Mouse (Mus musculus) heart, adult 2 months (tissue): ENCODE results near the gene Lalba.

ENCODE experiments used
- CTCF ChIP-seq: fragments of 200-600 bp; IDR thresholded peaks from 2 replicates; pipeline ENCODE4 v1.8.1; 2022; ENCODE audit warnings: antibody characterized with exemption, mild to moderate bottlenecking, moderate library complexity
- EP300 ChIP-seq: fragments of 200-500 bp; IDR thresholded peaks from 2 replicates; pipeline ENCODE4 v1.6.1; 2011; ENCODE audit warnings: low read depth, low read length, control low read depth; ENCODE audit not compliant: insufficient read depth
- POLR2A ChIP-seq: fragments of 200-500 bp; IDR thresholded peaks from 2 replicates; pipeline ENCODE4 v1.6.1; 2011; ENCODE audit warnings: mild to moderate bottlenecking, low read depth, low read length, control low read depth; ENCODE audit not compliant: insufficient read depth

- no peak for TF ChIP-seq CTCF
- TF ChIP-seq EP300 = no peak
- TF ChIP-seq POLR2A = no peak
These were observed at the start of gene Lalba for GRCm38 (mm10) chr15:98482701-98483100.
